Mouse (Mus musculus): ENCODE data around the gene Atp6v0d1. TPM values are rescaled to one million over a fixed set of nuclear protein-coding genes. Genes with fewer than 3 reads are reported as not detected.

Atp6v0d1 gene
- 128 TPM for polyA plus RNA-seq (2014; fragmentation: Illumina TruSeq; extraction: RNeasy Lipid Tissue Mini Kit (QIAGEN cat#74804); ENCODE audit: low read depth, low replicate concordance)

DNA sequence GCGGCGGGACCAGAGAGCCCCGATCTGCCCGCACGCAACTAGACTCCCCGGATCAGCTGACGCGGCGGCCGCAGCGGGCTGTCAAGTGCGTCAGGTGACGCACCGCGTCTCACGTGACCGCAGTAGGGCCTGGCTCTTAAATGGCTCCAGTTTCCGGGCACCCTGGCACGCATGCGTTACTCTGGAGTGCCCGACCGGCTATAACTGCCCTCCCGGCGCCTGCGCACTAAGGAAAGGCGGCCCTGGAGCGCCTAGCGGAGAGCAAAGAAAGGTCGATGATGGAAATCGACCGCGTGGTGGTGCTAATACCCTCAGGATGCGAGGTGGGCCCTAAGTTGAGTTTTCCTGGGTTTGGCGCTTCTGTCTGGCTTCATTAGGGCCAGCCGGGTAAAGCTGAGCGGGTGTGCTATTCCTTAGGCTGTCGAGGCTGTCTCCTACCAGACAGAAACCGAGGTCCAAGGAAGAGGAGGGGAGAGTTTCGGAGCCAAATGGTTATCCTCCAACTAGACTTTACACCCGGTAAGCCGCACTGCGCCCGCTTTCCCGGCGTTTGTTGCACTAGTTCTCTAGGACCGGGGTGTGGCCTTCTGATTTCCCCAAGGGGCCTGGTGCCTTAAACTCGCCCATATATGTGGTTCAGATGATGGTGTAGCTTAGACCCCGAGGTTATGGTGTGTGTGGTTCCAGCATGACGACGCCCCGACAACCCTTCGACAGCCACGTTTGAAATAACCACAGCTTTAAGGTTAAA is at the start of gene Atp6v0d1:
Gene Atp6v0d1 (minus strand): TSS at position 96 of the 751 bp plus-strand sequence.

DNA sequence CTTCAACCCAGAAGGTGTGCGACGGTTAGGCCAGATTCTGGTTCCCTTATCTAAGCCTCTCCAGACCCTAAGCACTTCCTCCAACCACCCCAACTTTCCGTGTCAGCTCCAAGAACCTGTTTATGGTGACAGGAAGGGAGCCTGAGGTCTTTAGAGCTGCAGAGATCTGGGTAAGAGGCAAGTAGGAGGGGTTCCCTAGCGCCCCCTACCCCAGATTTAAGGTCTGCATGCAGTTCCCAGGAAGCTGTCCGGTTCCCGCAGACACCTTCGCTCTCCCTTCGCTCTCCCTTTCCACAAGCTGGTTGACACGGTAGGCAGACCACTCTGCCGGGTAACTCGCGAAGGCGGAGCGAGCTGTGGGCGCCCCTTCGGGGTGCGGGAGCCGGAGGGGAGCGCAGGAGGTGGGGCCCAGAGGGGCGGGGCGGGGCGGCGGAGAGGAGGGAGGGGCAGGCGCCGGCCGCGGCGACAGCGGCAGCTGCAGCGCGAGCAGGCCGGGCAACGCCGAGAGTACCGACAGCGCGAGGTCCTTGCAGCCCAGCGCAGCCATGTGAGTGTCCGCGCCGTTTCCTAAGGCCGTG is 39.0 kb upstream of the Atp6v0d1 start, which contains the start of gene Ripor1:
Gene Ripor1 (plus strand): TSS at position 452 of the 578 bp plus-strand sequence.

DNA sequence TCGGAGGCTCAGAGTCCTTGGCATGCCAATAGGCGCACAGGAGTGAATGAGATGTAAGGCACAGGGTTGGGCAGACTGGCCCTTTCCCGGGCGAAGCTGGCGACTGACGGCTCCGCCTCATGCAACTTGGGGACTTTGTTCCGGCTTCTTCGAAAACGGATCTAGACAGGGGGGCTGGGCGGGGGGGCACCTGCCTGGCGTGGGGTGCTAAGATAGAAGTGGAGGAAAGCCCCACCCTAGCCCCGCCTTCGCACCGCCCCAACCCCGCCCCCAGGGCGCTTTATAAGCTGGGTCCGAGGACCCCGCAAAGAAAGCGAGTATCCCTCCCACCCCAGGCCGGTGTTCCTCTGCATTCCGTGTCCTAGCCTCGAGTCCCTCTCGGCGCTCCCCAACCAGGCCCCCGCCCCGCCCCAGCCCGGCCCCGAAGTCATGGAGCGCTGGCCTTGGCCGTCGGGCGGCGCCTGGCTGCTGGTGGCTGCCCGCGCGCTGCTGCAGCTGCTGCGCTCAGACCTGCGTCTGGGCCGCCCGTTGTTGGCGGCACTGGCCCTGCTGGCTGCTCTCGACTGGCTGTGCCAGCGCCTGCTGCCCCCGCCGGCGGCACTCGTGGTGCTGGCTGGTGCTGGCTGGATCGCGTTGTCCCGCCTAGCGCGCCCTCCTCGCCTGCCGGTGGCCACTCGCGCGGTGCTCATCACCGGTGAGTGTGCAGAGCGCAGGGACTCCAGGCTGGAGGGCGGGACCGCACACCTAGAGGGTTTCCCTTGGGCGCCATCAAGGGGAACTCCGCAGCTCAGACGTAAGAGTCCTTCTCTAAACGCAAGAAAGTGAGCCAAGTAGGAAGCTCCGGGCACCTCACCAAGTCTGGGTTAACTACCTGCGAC is 47.2 kb downstream of the Atp6v0d1 start, which contains the start of gene Hsd11b2:
Gene Hsd11b2 (plus strand): TSS at position 320 of the 878 bp plus-strand sequence.

DNA sequence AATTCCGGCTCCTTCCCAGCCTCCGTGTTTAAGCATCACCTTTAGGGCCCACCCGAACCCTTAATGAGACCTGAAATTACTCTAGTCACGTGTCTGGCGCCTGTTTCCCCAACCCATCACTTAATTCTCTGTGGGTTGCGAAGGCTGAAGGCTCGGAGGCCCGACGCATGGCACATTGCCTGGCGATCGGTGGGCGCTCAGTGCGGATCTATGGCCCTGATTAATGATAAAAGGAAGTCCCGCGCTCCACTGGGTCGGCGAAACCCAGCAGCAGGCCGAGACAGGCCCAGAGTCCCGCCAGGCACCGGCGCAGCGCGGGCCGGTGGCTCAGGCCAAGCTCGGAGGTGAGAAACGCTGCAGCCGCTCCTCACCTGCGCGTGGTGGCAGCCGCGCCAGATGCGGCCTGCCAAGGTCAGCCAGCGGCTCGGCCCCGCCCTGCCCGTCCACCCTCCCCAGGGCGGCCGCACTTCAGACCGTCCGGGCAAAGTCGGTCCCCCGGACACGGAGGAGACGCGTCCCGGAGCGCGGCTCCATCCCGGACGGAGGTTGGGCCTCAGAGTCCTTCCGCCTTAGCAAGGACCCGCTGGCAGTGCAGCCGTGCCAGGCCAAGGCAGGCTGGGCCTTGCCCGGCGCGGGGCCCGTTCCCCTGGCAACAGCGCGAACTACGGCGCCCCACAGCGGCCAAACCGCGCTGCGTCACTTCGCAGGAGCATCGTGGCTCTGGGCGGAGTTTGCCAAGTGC is 69.2 kb downstream of the Atp6v0d1 start, which contains the start of gene Zdhhc1:
Gene Zdhhc1 (minus strand): TSS at position 464 of the 742 bp plus-strand sequence.

Other genes with a start within 250 kb of the Atp6v0d1 start
- gene Lrrc29, start 239.8 kb downstream of the Atp6v0d1 start, polyA plus RNA-seq (2014; fragmentation: Illumina TruSeq; extraction: RNeasy Lipid Tissue Mini Kit (QIAGEN cat#74804); ENCODE audit: low read depth, low replicate concordance), result 5.2 TPM
- 61.4 TPM for gene Tmem208, start 239.7 kb downstream of the Atp6v0d1 start, polyA plus RNA-seq (2014; fragmentation: Illumina TruSeq; extraction: RNeasy Lipid Tissue Mini Kit (QIAGEN cat#74804); ENCODE audit: low read depth, low replicate concordance)
- 11.4 TPM for gene Fhod1, start 218.1 kb downstream of the Atp6v0d1 start, polyA plus RNA-seq (2014; fragmentation: Illumina TruSeq; extraction: RNeasy Lipid Tissue Mini Kit (QIAGEN cat#74804); ENCODE audit: low read depth, low replicate concordance)
- 2.4 TPM for gene Slc9a5, start 217.2 kb downstream of the Atp6v0d1 start, polyA plus RNA-seq (2014; fragmentation: Illumina TruSeq; extraction: RNeasy Lipid Tissue Mini Kit (QIAGEN cat#74804); ENCODE audit: low read depth, low replicate concordance)
- gene Plekhg4, start 192.8 kb downstream of the Atp6v0d1 start, polyA plus RNA-seq (2014; fragmentation: Illumina TruSeq; extraction: RNeasy Lipid Tissue Mini Kit (QIAGEN cat#74804); ENCODE audit: low read depth, low replicate concordance), result 1.0 TPM
- 4.8 TPM for gene Kctd19, start 152.5 kb downstream of the Atp6v0d1 start, polyA plus RNA-seq (2014; fragmentation: Illumina TruSeq; extraction: RNeasy Lipid Tissue Mini Kit (QIAGEN cat#74804); ENCODE audit: low read depth, low replicate concordance)
- gene Lrrc36, start 152.5 kb downstream of the Atp6v0d1 start, polyA plus RNA-seq (2014; fragmentation: Illumina TruSeq; extraction: RNeasy Lipid Tissue Mini Kit (QIAGEN cat#74804); ENCODE audit: low read depth, low replicate concordance), result 5.2 TPM
- gene Tppp3, start 94.5 kb downstream of the Atp6v0d1 start, polyA plus RNA-seq (2014; fragmentation: Illumina TruSeq; extraction: RNeasy Lipid Tissue Mini Kit (QIAGEN cat#74804); ENCODE audit: low read depth, low replicate concordance), result 75.1 TPM
- gene Zdhhc1, start 69.1 kb downstream of the Atp6v0d1 start, polyA plus RNA-seq (2014; fragmentation: Illumina TruSeq; extraction: RNeasy Lipid Tissue Mini Kit (QIAGEN cat#74804); ENCODE audit: low read depth, low replicate concordance), result 32.3 TPM
- gene Hsd11b2, start 47.3 kb downstream of the Atp6v0d1 start, polyA plus RNA-seq (2014; fragmentation: Illumina TruSeq; extraction: RNeasy Lipid Tissue Mini Kit (QIAGEN cat#74804); ENCODE audit: low read depth, low replicate concordance), result 1.1 TPM
- gene Ripor1, start 39.2 kb upstream of the Atp6v0d1 start, polyA plus RNA-seq (2014; fragmentation: Illumina TruSeq; extraction: RNeasy Lipid Tissue Mini Kit (QIAGEN cat#74804); ENCODE audit: low read depth, low replicate concordance), result 18.4 TPM
- gene Ctcf, start 70.5 kb upstream of the Atp6v0d1 start, polyA plus RNA-seq (2014; fragmentation: Illumina TruSeq; extraction: RNeasy Lipid Tissue Mini Kit (QIAGEN cat#74804); ENCODE audit: low read depth, low replicate concordance), result 38.3 TPM
- gene Agrp, start 71.3 kb upstream of the Atp6v0d1 start, polyA plus RNA-seq (2014; fragmentation: Illumina TruSeq; extraction: RNeasy Lipid Tissue Mini Kit (QIAGEN cat#74804); ENCODE audit: low read depth, low replicate concordance), result not detected
- 0.82 TPM for gene Carmil2, start 120.2 kb upstream of the Atp6v0d1 start, polyA plus RNA-seq (2014; fragmentation: Illumina TruSeq; extraction: RNeasy Lipid Tissue Mini Kit (QIAGEN cat#74804); ENCODE audit: low read depth, low replicate concordance)
- 24.3 TPM for gene Acd, start 135.1 kb upstream of the Atp6v0d1 start, polyA plus RNA-seq (2014; fragmentation: Illumina TruSeq; extraction: RNeasy Lipid Tissue Mini Kit (QIAGEN cat#74804); ENCODE audit: low read depth, low replicate concordance)
- 13.0 TPM for gene Pard6a, start 135.1 kb upstream of the Atp6v0d1 start, polyA plus RNA-seq (2014; fragmentation: Illumina TruSeq; extraction: RNeasy Lipid Tissue Mini Kit (QIAGEN cat#74804); ENCODE audit: low read depth, low replicate concordance)
- 0.74 TPM for gene 4933405L10Rik, start 141.6 kb upstream of the Atp6v0d1 start, polyA plus RNA-seq (2014; fragmentation: Illumina TruSeq; extraction: RNeasy Lipid Tissue Mini Kit (QIAGEN cat#74804); ENCODE audit: low read depth, low replicate concordance)
- 6.0 TPM for gene Enkd1, start 142.2 kb upstream of the Atp6v0d1 start, polyA plus RNA-seq (2014; fragmentation: Illumina TruSeq; extraction: RNeasy Lipid Tissue Mini Kit (QIAGEN cat#74804); ENCODE audit: low read depth, low replicate concordance)
- gene Gfod2, start 192.6 kb upstream of the Atp6v0d1 start, polyA plus RNA-seq (2014; fragmentation: Illumina TruSeq; extraction: RNeasy Lipid Tissue Mini Kit (QIAGEN cat#74804); ENCODE audit: low read depth, low replicate concordance), result 10.8 TPM

Measured in adipose tissue, adult 10 weeks (tissue).